Mouse (Mus musculus) stomach, postnatal 0 days (tissue): ENCODE data around the gene Pitpnm3. TPM values are rescaled to one million over a fixed set of nuclear protein-coding genes. Genes with fewer than 3 reads are reported as not detected.
A peak's percentile ranks its signal among the peaks of the same experiment; 100 is the strongest.

Experiments
- ATAC-seq: fragments of 200-750 bp; cut with Nextera tagmentation; 2 replicates; pipeline ENCODE4 v1.8.0; 2017; ENCODE audit not compliant: low FRiP score, low TSS enrichment
- DNase-seq: peaks from one replicate; pipeline ENCODE4 v3.0.0-alpha.2; 2016; ENCODE audit warnings: low spot score
- H3K27ac ChIP-seq: fragments of 300-500 bp; sonication (generic); replicated peaks from 2 replicates; pipeline ENCODE4 v1.5.1; 2014; ENCODE audit warnings: mild to moderate bottlenecking, control low read depth
- H3K27me3 ChIP-seq: fragments of 300-500 bp; sonication (generic); 2 replicates; pipeline ENCODE4 v1.6.1; 2014; ENCODE audit warnings: low read length; ENCODE audit not compliant: control insufficient read depth, insufficient read depth
- H3K36me3 ChIP-seq: fragments of 300-500 bp; sonication (generic); 2 replicates; pipeline ENCODE4 v1.6.1; 2014; ENCODE audit warnings: low read length, mixed read lengths; ENCODE audit not compliant: control insufficient read depth, insufficient read depth
- H3K4me1 ChIP-seq: fragments of 300-500 bp; sonication (generic); replicated peaks from 2 replicates; pipeline ENCODE4 v1.6.1; 2014; ENCODE audit warnings: antibody characterized with exemption; ENCODE audit not compliant: control insufficient read depth, insufficient read depth
- H3K4me2 ChIP-seq: fragments of 300-500 bp; sonication (generic); replicated peaks from 2 replicates; pipeline ENCODE4 v1.6.1; 2014; ENCODE audit warnings: low read depth, mild to moderate bottlenecking, control low read depth, moderate library complexity
- H3K4me3 ChIP-seq: fragments of 300-500 bp; sonication (generic); 2 replicates; pipeline ENCODE4 v1.5.1; 2014; ENCODE audit warnings: low read depth, low read length, control low read depth
- H3K9ac ChIP-seq: fragments of 300-500 bp; sonication (generic); 2 replicates; pipeline ENCODE4 v1.6.1; 2014; ENCODE audit warnings: mild to moderate bottlenecking, low read length, control low read depth, mixed read lengths
- H3K9me3 ChIP-seq: fragments of 300-500 bp; sonication (generic); 2 replicates; pipeline ENCODE4 v1.6.1; 2016; ENCODE audit warnings: low read length; ENCODE audit not compliant: control insufficient read depth
- CTCF ChIP-seq: IDR thresholded peaks from 2 replicates; pipeline ENCODE4 v1.5.1; 2016; ENCODE audit warnings: antibody characterized with exemption, low read depth, mild to moderate bottlenecking, moderate library complexity
- EP300 ChIP-seq: optimal IDR thresholded peaks from 2 replicates; pipeline ENCODE3; 2016; ENCODE audit warnings: antibody characterized with exemption
- WGBS: fragments of 180-500 bp; shearing (Covaris S2); extraction: QIAGEN DNeasy Blood & Tissue Kit; methylation state at CpG from one replicate; pipeline ENCODE4 v1.1.7; 2014; 5-methylcytosine and 5-hydroxymethylcytosine counted together
- polyA plus RNA-seq: library from polyadenylated mRNA; unstranded; fragments of >200 nt; fragmentation: Nextera tagmentation; extraction: Ambion mirVana; gene quantifications from 2 replicates; pipeline ENCODE4 v1.2.1, GENCODE M21; 2015

Gene Pitpnm3
- polyA plus RNA-seq, 1 experiment from 2014 or later: 1.2 TPM

DNA sequence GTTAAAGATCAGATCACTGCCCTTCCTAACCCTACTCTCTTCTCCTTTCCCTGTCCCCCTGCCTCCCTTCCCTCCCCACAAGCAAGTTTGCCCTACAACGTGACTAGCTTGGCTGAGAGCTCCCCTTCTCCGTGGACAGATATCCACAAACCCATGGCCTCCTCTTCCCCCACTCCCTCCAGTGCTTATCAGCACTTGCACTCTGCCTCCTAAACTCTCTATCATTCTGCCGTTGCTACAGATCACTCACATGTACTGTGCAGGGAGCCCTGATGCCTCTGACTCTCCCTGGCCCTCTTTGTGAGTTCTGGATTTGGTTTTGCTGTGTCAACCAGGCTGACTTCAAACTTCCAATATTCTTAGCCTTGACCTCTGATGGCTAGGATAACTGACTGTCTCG is 114.6 kb downstream of the Pitpnm3 start:
- DNase-seq: no peak
- WGBS: 54% methylated on average over 4 of the region's 4 CpGs
- no peak for TF ChIP-seq EP300
- TF ChIP-seq CTCF: no peak
- Histone ChIP-seq H3K4me1 (0 out of 2 replicates have a peak, but pooled peaks cover 2% of the 10 kb centered on the region), H3K36me3 (no peaks in the 10 kb centered on the region), H3K27me3 (no peaks in the 10 kb centered on the region), H3K4me3 (no peak overlapping the region), H3K9ac (no peak overlapping the region), H3K4me2 (no peak overlapping the region), H3K9me3 (no peaks in the 10 kb centered on the region), H3K27ac (no peak overlapping the region)
- no peak for ATAC-seq

DNA sequence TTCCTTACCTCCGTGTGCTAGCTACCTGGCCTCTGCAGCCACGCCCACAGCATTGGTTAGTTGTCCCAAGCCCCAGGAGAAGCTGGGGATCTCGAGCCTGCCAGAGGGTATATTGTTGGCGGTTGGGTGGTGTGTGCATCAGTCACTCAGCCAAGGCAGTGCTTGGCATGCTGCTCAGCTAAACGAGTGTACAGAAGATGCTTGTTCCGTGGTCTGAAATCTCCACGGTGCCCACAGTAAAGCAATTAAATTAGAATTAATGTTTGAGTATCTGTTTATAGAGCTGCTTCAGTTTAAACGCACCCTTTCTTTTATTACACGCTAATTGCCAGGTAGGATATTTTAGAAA is 118.4 kb downstream of the Pitpnm3 start:
- Histone ChIP-seq H3K4me1 (no peaks in the 10 kb centered on the region), H3K27me3 (no peaks in the 10 kb centered on the region), H3K27ac (no peak overlapping the region), H3K9ac (no peak overlapping the region), H3K36me3 (no peaks in the 10 kb centered on the region), H3K4me2 (no peak overlapping the region), H3K4me3 (no peak overlapping the region), H3K9me3 (no peaks in the 10 kb centered on the region)
- 66% methylated on average over 9 of the region's 9 CpGs for WGBS
- DNase-seq (no peak), ATAC-seq (no peak)
- TF ChIP-seq CTCF (no peak), EP300 (no peak)

- 0 out of 2 replicates have a peak, but pooled peaks have one; percentile 29 for ATAC-seq
- Histone ChIP-seq H3K9me3 (no peaks in the 10 kb centered on the region), H3K9ac (no peak overlapping the region), H3K36me3 (no peaks in the 10 kb centered on the region), H3K4me2 (no peak overlapping the region), H3K27ac (no peak overlapping the region), H3K4me3 (no peak overlapping the region), H3K4me1 (no peaks in the 10 kb centered on the region), H3K27me3 (no peaks in the 10 kb centered on the region)
- 0 out of 2 replicates have a peak, but pooled peaks have one; percentile 11 for TF ChIP-seq CTCF
- TF ChIP-seq EP300: no peak
- 81% methylated on average over 13 of the region's 13 CpGs for WGBS
- no peak for DNase-seq
Observed at GRCm38 (mm10) chr11:72016518-72017252, 118.9 kb downstream of the Pitpnm3 start.

- no peak for TF ChIP-seq EP300
- no peak for TF ChIP-seq CTCF
Observed at GRCm38 (mm10) chr11:72014674-72015073, 120.9 kb downstream of the Pitpnm3 start.

DNA sequence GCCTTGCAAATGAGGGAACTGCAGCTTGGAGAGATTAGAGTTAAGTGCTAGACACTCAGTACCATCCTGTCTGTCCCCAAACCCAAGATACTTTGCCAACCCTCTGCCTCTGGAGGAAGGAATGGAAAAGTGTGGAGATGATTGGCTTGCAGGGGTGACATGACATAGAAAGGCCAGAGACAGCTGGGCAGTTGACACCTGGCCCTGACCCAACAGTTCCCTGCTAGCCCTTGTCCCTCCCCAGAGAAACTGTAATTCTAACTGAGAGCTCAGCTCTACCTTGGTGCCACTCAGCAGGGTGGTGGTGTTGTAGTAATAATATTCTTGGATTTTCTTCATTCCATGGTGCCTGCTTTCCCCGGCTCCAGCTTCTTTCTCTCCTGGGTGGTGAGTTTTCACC is 123.6 kb downstream of the Pitpnm3 start:
- Histone ChIP-seq H3K4me3 (no peak overlapping the region), H3K9ac (no peak overlapping the region), H3K4me2 (no peak overlapping the region), H3K27me3 (no peaks in the 10 kb centered on the region), H3K36me3 (no peaks in the 10 kb centered on the region), H3K27ac (no peak overlapping the region; the same call in 1 of the 2 replicates), H3K9me3 (no peaks in the 10 kb centered on the region), H3K4me1 (no peaks in the 10 kb centered on the region)
- ATAC-seq: no peak
- TF ChIP-seq EP300 (no peak), CTCF (no peak)
- 61% methylated on average over 1 of the region's 1 CpGs for WGBS
- no peak for DNase-seq

More at GRCm38 (mm10) chr11:72014674-72015073, 120.9 kb downstream of the Pitpnm3 start:
- no peak overlapping the region for H3K4me2 ChIP-seq
- ATAC-seq (no peak), DNase-seq (no peak)
- WGBS: 54% methylated on average over 4 of the region's 4 CpGs
- no peak overlapping the region for H3K27ac ChIP-seq
- H3K36me3 ChIP-seq: no peaks in the 10 kb centered on the region
- no peaks in the 10 kb centered on the region for H3K4me1 ChIP-seq
- no peak overlapping the region for H3K9ac ChIP-seq
- no peaks in the 10 kb centered on the region for H3K9me3 ChIP-seq
- H3K27me3 ChIP-seq: no peaks in the 10 kb centered on the region
- H3K4me3 ChIP-seq: no peak overlapping the region

GRCm38 (mm10) chr11:72010940-72011722 is 124.4 kb downstream of the Pitpnm3 start:
- Histone ChIP-seq H3K4me2 (no peak overlapping the region), H3K27me3 (no peaks in the 10 kb centered on the region), H3K27ac (peak overlapping the region; percentile 30), H3K9ac (no peak overlapping the region), H3K4me3 (no peak overlapping the region), H3K9me3 (no peaks in the 10 kb centered on the region), H3K4me1 (no peaks in the 10 kb centered on the region), H3K36me3 (no peaks in the 10 kb centered on the region)
- ATAC-seq (peak; percentile 75), DNase-seq (peak; percentile 44)
- TF ChIP-seq EP300: no peak
- TF ChIP-seq CTCF: no peak
- WGBS: 27% methylated on average over 9 of the region's 9 CpGs
